Mouse (Mus musculus) bone marrow, adult 2 months (tissue): ENCODE data around the gene Llgl2.

Source experiments
- CTCF ChIP-seq: fragments of 200-500 bp; IDR thresholded peaks from 2 replicates; pipeline ENCODE4 v1.5.1; 2011; ENCODE audit warnings: low read length, control low read depth; ENCODE audit not compliant: control insufficient read depth, insufficient read depth
- POLR2A ChIP-seq: fragments of 200-500 bp; IDR thresholded peaks from 2 replicates; pipeline ENCODE4 v1.6.1; 2011; ENCODE audit warnings: low read depth, mild to moderate bottlenecking, control low read depth, low read length, borderline replicate concordance; ENCODE audit not compliant: control insufficient read depth

DNA sequence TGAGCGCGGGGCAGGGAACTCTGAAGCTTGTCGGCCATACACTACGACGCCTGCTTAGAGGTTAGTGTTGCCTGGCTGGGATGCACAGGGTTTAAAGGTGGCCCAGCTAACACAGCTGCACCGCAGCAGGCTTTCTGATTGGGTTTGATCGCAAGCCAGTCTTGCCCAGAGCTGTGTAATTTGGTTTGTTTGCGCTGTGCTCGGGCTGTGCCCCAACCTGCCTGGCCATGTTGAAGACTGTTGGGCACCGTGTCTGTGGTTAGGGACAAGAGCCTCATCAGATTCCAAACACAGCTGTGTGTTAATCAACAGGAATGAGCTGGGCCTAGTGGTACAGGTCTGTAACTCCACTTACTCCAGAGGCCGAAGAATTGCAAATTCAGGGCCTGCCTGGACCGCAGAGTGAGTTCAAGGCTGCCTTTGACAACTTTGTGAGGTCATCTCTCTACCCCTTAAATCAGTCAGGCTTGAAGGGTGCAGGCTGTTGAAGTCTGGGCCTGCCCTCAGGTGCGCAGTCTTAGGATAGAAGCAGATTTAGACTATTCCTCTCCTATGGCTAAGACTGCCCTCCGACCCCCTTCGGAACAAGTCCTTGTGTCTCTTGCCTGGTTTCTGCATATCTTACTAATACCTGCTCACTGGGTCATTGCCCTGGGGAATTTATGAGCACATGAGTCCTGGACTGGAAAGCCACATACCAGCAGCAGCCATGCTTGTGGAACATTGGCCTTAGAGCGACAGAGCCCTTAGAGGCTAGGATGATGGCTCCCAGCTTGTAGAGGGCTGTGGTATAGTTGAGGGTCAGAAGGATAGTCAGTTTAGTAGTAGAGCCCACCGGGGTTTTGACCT is 46.1 kb upstream of the Llgl2 start:
- TF ChIP-seq CTCF, result no peak
- no peak for TF ChIP-seq POLR2A
